Mouse (Mus musculus) ES-E14 (cell line): ENCODE measurements at regions not wholly inside any gene's neighbourhood (a gene's known extent, or its start where the extent isn't known, plus 50 kb on each side); places are given as distances from the start of the nearest gene placed in this dataset.
A peak's percentile ranks its signal among the peaks of the same experiment; 100 is the strongest.

Experiments
- DNase-seq: peaks from one replicate; pipeline ENCODE4 v3.0.0-alpha.2; 2013; ENCODE audit warnings: low read depth, low spot score
- H3K27ac ChIP-seq: 2 replicates; pipeline ENCODE4 v1.5.1; 2012; ENCODE audit warnings: low read depth, mild to moderate bottlenecking, low read length, moderate library complexity, mixed read lengths; ENCODE audit not compliant: poor library complexity, insufficient read depth, severe bottlenecking
- H3K36me3 ChIP-seq: 2 replicates; pipeline ENCODE4 v1.6.1; 2012; ENCODE audit warnings: mild to moderate bottlenecking, low read length, moderate library complexity, mixed read lengths; ENCODE audit not compliant: control insufficient read depth, poor library complexity, insufficient read depth, severe bottlenecking
- H3K4me1 ChIP-seq, 2 experiments: fragments of 150-350 bp in 1 of 2; sonication (generic) in 1 of 2; 2 replicates each; pipeline ENCODE4 v1.6.1; 2012; ENCODE audit warnings: low read length in 2 of 2, mild to moderate bottlenecking in 1 of 2, mixed read lengths in 1 of 2; ENCODE audit not compliant: control insufficient read depth in 2 of 2, insufficient read depth in 2 of 2, poor library complexity in 1 of 2
- H3K4me3 ChIP-seq, 2 experiments: fragments of 150-350 bp in 1 of 2; sonication (generic) in 1 of 2; 2 replicates each; pipeline ENCODE4 v1.5.1; 2012; ENCODE audit warnings: low read length in 2 of 2, low read depth in 1 of 2, mild to moderate bottlenecking in 1 of 2, mixed read lengths in 1 of 2; ENCODE audit not compliant: insufficient read depth in 1 of 2, poor library complexity in 1 of 2, severe bottlenecking in 1 of 2
- H3K9ac ChIP-seq: 2 replicates; pipeline ENCODE4 v1.6.1; 2012; ENCODE audit warnings: low read depth, mild to moderate bottlenecking, low read length, mixed read lengths; ENCODE audit not compliant: poor library complexity, insufficient read depth, severe bottlenecking
- H3K9me3 ChIP-seq: fragments of 150-350 bp; sonication (generic); 2 replicates; pipeline ENCODE4 v1.6.1; 2012; ENCODE audit warnings: low read depth, mild to moderate bottlenecking, low read length; ENCODE audit not compliant: control insufficient read depth, insufficient read depth
- CHD2 ChIP-seq: IDR thresholded peaks from 2 replicates; pipeline ENCODE4 v1.6.1; 2014; ENCODE audit warnings: mild to moderate bottlenecking, low read depth, low read length, inconsistent platforms
- HCFC1 ChIP-seq: IDR thresholded peaks from 2 replicates; pipeline ENCODE4 v1.6.1; 2012; ENCODE audit warnings: low read length, inconsistent platforms, borderline replicate concordance; ENCODE audit not compliant: insufficient read depth
- MAFK ChIP-seq: IDR thresholded peaks from 2 replicates; pipeline ENCODE4 v1.6.1; 2014; ENCODE audit warnings: mild to moderate bottlenecking, low read depth, low read length, inconsistent platforms; ENCODE audit not compliant: insufficient read depth
- ZC3H11A ChIP-seq: IDR thresholded peaks from 2 replicates; pipeline ENCODE4 v1.6.1; 2012; ENCODE audit warnings: low read depth, mild to moderate bottlenecking, inconsistent platforms, low read length, borderline replicate concordance
- ZNF384 ChIP-seq: IDR thresholded peaks from 2 replicates; pipeline ENCODE4 v1.6.1; 2012; ENCODE audit warnings: low read depth, low read length, inconsistent platforms
- in situ Hi-C, 2 experiments: fragments of 600-800 bp; cut with MboI; formaldehyde crosslinking; loops; one replicate each; pipeline ENCODE4 v1.15.1; 2025; ENCODE audit warnings: low sequenced_read_pairs in 2 of 2, inconsistent platforms in 1 of 2; ENCODE audit not compliant: unreplicated experiment in 2 of 2

DNA sequence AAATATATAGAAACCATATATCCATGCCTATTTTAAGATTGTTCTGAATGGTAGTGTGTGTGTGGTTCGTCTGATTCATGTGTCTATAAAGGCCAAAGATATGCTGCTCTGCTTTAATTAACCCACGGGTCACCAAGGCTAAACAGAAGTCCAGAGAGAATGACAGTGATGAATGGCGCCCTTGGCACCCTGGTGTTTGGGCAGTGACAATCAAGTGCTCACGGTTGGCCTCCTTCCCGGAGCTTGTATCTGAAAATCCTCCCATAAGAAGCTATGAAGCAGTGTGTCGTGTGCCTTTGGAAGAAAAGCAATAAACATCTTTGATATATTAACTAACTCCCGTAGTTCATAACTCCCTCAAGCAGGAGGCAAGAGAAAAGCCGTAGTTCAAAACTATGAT lies 205.4 kb downstream of the 1700129C05Rik start:
- no peak overlapping the region for H3K27ac ChIP-seq
- DNase-seq = no peak
- H3K4me3 ChIP-seq = no peak overlapping the region
- no peak for TF ChIP-seq CHD2
- no peak for TF ChIP-seq ZNF384
- TF ChIP-seq MAFK = no peak
- no peak for TF ChIP-seq ZC3H11A
- TF ChIP-seq HCFC1 = no peak
- H3K4me1 ChIP-seq = peaks cover 0 to 8% of the 10 kb centered on the region in 2 experiments; a peak in 1 of 4 replicates
- no peak overlapping the region for H3K9ac ChIP-seq
- H3K36me3 ChIP-seq = no peaks in the 10 kb centered on the region
- in situ Hi-C loops = no loop called here
- no peaks in the 10 kb centered on the region for H3K9me3 ChIP-seq

DNA sequence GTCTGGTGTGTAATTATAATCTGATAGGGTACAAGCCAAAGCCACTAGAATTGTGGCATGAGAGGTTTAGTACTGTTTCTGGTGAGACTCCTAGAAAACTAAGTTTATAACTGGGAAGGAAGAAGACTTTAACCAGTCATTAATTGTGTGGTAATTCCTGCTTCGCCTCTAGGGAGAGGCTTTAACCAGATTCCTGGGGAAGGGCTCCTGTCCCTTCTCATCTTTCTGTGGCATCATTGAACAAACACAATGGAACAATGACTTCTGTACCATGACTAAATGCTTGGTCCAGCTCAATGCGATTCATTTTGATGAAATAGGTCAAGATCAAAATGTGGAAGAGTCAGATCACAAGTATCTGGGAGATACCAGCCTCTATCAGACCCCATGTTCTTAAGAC lies 206.6 kb downstream of the 1700129C05Rik start:
- Histone ChIP-seq H3K36me3 (no peaks in the 10 kb centered on the region), H3K27ac (no peak overlapping the region), H3K9ac (no peak overlapping the region), H3K4me3 (no peak overlapping the region), H3K4me1 (peaks cover 0 to 8% of the 10 kb centered on the region in 2 experiments; a peak in 1 of 4 replicates), H3K9me3 (no peaks in the 10 kb centered on the region)
- DNase-seq = no peak
- no peak for TF ChIP-seq MAFK
- no peak for TF ChIP-seq ZC3H11A
- TF ChIP-seq ZNF384 = no peak
- no peak for TF ChIP-seq CHD2
- TF ChIP-seq HCFC1 = no peak
- in situ Hi-C loops = no loop called here

DNA sequence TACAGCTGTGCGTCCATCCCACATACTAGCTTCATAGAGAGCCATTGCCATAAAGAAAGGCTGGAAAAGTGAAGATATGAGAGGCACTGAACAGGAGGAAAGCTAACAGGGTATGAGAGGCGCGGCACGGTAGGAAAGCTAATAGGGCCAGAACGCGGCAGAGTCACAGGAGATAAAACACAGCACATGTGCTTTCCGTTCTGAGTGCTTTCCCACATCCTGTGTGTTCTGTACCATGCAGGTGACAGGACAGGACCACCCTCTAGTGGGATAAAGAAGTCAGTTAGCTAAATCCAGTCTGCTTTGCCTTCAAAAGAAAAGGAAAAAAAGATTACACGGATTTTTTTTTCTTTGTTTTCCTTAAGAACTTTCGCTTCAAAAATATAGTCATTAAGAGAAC lies 224.8 kb downstream of the 1700129C05Rik start:
- H3K27ac ChIP-seq = no peak overlapping the region
- no peak overlapping the region for H3K4me3 ChIP-seq
- DNase-seq = no peak
- no peak for TF ChIP-seq HCFC1
- no peak for TF ChIP-seq ZC3H11A
- no peak for TF ChIP-seq CHD2
- no peak for TF ChIP-seq ZNF384
- TF ChIP-seq MAFK = no peak
- no peaks in the 10 kb centered on the region for H3K36me3 ChIP-seq
- H3K9ac ChIP-seq = no peak overlapping the region
- H3K9me3 ChIP-seq = no peaks in the 10 kb centered on the region
- H3K4me1 ChIP-seq = no peaks in the 10 kb centered on the region
- in situ Hi-C loops = no loop called here

DNA sequence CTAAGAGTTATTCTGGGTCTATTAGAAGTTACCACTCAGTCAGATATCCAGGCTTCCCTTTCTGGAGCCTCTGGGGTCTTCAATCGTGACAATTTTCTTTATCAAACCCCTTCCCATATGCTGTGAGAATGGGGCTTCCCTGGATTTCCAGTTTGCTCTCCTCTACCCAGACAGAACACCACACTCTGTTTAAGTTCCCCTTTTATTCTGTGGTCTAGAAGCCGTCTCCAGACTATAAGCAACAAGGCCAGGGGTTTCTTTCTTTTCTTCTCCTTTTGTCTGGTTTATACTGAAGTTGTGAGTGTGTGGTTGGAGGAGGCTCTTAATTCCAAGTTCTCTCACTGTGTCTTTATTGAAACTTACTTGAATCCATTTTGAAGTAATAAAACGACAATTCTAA lies 225.5 kb downstream of the 1700129C05Rik start:
- Histone ChIP-seq H3K4me3 (no peak overlapping the region), H3K27ac (no peak overlapping the region), H3K4me1 (no peaks in the 10 kb centered on the region), H3K9ac (no peak overlapping the region), H3K36me3 (no peaks in the 10 kb centered on the region), H3K9me3 (no peaks in the 10 kb centered on the region)
- no peak for TF ChIP-seq ZNF384
- in situ Hi-C loops = no loop called here
- no peak for DNase-seq

DNA sequence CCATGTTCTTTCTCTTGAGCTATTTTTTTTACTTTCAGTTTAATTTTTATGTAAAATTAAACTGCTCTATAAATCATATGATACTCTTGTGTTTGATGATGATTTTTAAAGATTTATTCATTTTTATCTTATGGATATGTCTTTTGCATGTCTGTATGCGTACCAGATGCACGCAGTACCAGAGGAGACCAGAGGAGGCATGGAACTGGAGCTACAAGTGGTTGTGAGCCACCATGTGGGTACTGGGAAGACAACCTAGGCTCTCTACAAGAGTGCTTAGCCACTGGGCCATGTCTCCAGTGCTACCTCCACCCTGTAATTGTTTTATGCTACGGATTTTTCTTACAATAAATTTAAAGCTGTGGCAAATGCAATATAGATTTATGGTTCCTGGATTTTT lies 227.8 kb downstream of the 1700129C05Rik start:
- peak; percentile 3 for DNase-seq
- Histone ChIP-seq H3K27ac (no peak overlapping the region), H3K36me3 (no peaks in the 10 kb centered on the region), H3K4me3 (no peak overlapping the region), H3K9ac (no peak overlapping the region), H3K4me1 (no peaks in the 10 kb centered on the region), H3K9me3 (no peaks in the 10 kb centered on the region)
- in situ Hi-C loops = no loop called here
- no peak for TF ChIP-seq ZNF384
- no peak for TF ChIP-seq ZC3H11A
- no peak for TF ChIP-seq MAFK
- TF ChIP-seq HCFC1 = no peak
- TF ChIP-seq CHD2 = no peak
